Mouse (Mus musculus): ENCODE data around the gene Casz1. TPM values are rescaled to one million over a fixed set of nuclear protein-coding genes. Genes with fewer than 3 reads are reported as not detected.

Casz1 gene
- total RNA-seq, 1 experiment, result 4.0 TPM

DNA sequence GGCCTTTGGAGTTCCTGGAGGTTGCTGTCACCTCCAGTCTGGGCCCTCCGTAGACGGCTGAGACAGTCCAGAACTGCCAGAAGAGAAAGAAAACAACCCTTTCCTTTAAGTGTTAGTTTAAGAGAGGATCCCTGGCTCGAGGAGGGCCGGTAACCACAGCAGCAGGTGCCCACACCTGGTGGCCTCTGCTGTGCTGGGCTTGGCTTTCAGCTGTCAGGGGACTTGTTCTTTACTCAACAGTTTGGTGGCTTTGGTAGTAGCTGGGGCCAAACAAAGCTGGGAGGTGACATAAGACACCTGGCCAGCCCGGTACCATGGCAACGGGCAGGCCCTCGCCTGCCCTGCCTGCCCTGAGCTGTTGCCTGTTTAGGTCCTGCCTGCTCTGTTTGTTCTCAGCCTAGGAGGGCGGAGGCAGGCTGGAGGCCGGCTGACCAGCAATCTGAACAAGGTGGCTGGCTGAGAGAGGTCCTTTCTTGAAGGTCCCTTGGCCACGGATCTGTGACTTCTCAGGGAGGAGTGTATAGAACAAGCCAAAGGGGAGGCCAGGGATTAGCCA, 143.7 kb downstream of the Casz1 start:
- Histone ChIP-seq H3K9me3 (ENCODE audit: control insufficient read depth, insufficient read depth, low read depth, low read length) (no peaks in the 10 kb centered on the region), H3K27ac (ENCODE audit: insufficient read depth, low read depth, low read length, poor library complexity, severe bottlenecking) (no peak overlapping the region), H3K36me3 (ENCODE audit: control insufficient read depth, insufficient read depth, low read length, poor library complexity, severe bottlenecking) (no peaks in the 10 kb centered on the region; the same call in 1 of the 2 replicates), H3K4me3 (ENCODE audit: insufficient read depth in 1 of 2, low read depth in 1 of 2, low read length in 2 of 2, poor library complexity in 1 of 2, severe bottlenecking in 1 of 2) (no peak overlapping the region), H3K9ac (ENCODE audit: insufficient read depth, low read depth, low read length, poor library complexity, severe bottlenecking) (no peak overlapping the region), H3K4me1 (ENCODE audit: control insufficient read depth in 2 of 2, insufficient read depth in 2 of 2, low read length in 2 of 2, poor library complexity in 1 of 2) (peaks cover 5 to 14% of the 10 kb centered on the region in 2 experiments; a peak in 2 of 4 replicates)
- in situ Hi-C loops (cut with MboI; ENCODE audit: low sequenced_read_pairs in 2 of 2, unreplicated experiment in 2 of 2), result no loop called here
- TF ChIP-seq MAFK (IDR thresholded peaks at IDR 0.05; ENCODE audit: insufficient read depth, low read depth, low read length) (no peak), CHD2 (IDR thresholded peaks at IDR 0.05; ENCODE audit: low read depth, low read length) (no peak), ZNF384 (IDR thresholded peaks at IDR 0.05; ENCODE audit: low read depth, low read length) (no peak), ZC3H11A (IDR thresholded peaks at IDR 0.05; ENCODE audit: borderline replicate concordance, low read depth, low read length) (no peak), HCFC1 (IDR thresholded peaks at IDR 0.05; ENCODE audit: borderline replicate concordance, insufficient read depth, low read length) (no peak)
- DNase-seq (ENCODE audit: low read depth, low spot score), result no peak

- H3K36me3 ChIP-seq (ENCODE audit: control insufficient read depth, insufficient read depth, low read length, poor library complexity, severe bottlenecking), result no peaks in the 10 kb centered on the region; the same call in 1 of the 2 replicates
Measured at GRCm38 (mm10) chr4:148950487-148950886, 146.3 kb downstream of the Casz1 start.

DNA sequence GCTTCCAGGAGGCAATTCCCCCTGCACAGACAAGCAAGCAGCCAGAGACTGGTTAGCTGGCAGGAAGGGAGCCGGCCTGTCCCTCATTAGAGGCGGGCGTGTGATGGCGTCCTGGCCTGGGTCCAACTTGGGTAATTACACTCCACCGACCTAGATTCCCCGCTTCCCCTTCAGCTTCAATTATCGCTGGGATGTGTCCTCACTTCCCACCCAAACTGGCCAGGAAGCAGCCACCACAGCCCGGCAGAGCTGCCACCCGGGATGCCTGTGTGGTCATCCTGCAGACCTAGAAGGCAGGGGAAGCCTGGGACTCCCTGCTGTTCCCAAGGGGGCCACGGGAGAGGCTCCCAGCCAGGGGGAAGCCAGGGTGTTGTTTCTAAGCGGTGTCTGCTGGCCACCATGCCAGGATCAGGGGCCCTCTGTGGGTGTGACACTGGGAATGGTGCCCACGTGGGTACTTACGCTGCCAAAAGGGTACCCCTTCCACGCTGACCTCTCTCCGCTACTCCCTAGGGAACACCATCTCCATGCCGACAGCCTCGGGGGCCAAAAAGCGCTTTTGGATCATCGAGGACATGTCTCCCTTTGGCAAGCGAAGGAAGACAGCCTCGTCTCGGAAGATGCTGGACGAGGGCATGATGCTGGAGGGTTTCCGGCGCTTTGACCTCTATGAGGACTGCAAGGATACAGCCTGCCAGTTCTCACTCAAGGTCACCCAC, 146.9 kb downstream of the Casz1 start:
- peak overlapping the region in 1 of 2 experiments; percentile 42; a peak in 1 of 4 replicates for H3K4me3 ChIP-seq (ENCODE audit: insufficient read depth in 1 of 2, low read depth in 1 of 2, low read length in 2 of 2, poor library complexity in 1 of 2, severe bottlenecking in 1 of 2)
- H3K36me3 ChIP-seq (ENCODE audit: control insufficient read depth, insufficient read depth, low read length, poor library complexity, severe bottlenecking), result no peaks in the 10 kb centered on the region; the same call in 1 of the 2 replicates
- in situ Hi-C loops (cut with MboI; ENCODE audit: low sequenced_read_pairs in 2 of 2, unreplicated experiment in 2 of 2), result no loop called here
- peaks cover 5 to 12% of the 10 kb centered on the region in 2 experiments; a peak in 2 of 4 replicates for H3K4me1 ChIP-seq (ENCODE audit: control insufficient read depth in 2 of 2, insufficient read depth in 2 of 2, low read length in 2 of 2, poor library complexity in 1 of 2)
- H3K9me3 ChIP-seq (ENCODE audit: control insufficient read depth, insufficient read depth, low read depth, low read length), result no peaks in the 10 kb centered on the region
- no peak overlapping the region for H3K9ac ChIP-seq (ENCODE audit: insufficient read depth, low read depth, low read length, poor library complexity, severe bottlenecking)
- H3K27ac ChIP-seq (ENCODE audit: insufficient read depth, low read depth, low read length, poor library complexity, severe bottlenecking), result no peak overlapping the region
- no peak for TF ChIP-seq MAFK (IDR thresholded peaks at IDR 0.05; ENCODE audit: insufficient read depth, low read depth, low read length)
- TF ChIP-seq CHD2 (IDR thresholded peaks at IDR 0.05; ENCODE audit: low read depth, low read length), result no peak
- no peak for TF ChIP-seq ZNF384 (IDR thresholded peaks at IDR 0.05; ENCODE audit: low read depth, low read length)
- no peak for TF ChIP-seq ZC3H11A (IDR thresholded peaks at IDR 0.05; ENCODE audit: borderline replicate concordance, low read depth, low read length)
- no peak for TF ChIP-seq HCFC1 (IDR thresholded peaks at IDR 0.05; ENCODE audit: borderline replicate concordance, insufficient read depth, low read length)
- no peak for DNase-seq (ENCODE audit: low read depth, low spot score)

More at GRCm38 (mm10) chr4:148950487-148950886, 146.3 kb downstream of the Casz1 start:
- Histone ChIP-seq H3K27ac (ENCODE audit: insufficient read depth, low read depth, low read length, poor library complexity, severe bottlenecking) (no peak overlapping the region), H3K9ac (ENCODE audit: insufficient read depth, low read depth, low read length, poor library complexity, severe bottlenecking) (no peak overlapping the region), H3K4me3 (ENCODE audit: insufficient read depth in 1 of 2, low read depth in 1 of 2, low read length in 2 of 2, poor library complexity in 1 of 2, severe bottlenecking in 1 of 2) (no peak overlapping the region), H3K9me3 (ENCODE audit: control insufficient read depth, insufficient read depth, low read depth, low read length) (no peaks in the 10 kb centered on the region), H3K4me1 (ENCODE audit: control insufficient read depth in 2 of 2, insufficient read depth in 2 of 2, low read length in 2 of 2, poor library complexity in 1 of 2) (peaks cover 5 to 12% of the 10 kb centered on the region in 2 experiments; a peak in 2 of 4 replicates)
- TF ChIP-seq MAFK (IDR thresholded peaks at IDR 0.05; ENCODE audit: insufficient read depth, low read depth, low read length), result no peak
- TF ChIP-seq ZNF384 (IDR thresholded peaks at IDR 0.05; ENCODE audit: low read depth, low read length), result no peak
- TF ChIP-seq ZC3H11A (IDR thresholded peaks at IDR 0.05; ENCODE audit: borderline replicate concordance, low read depth, low read length), result no peak
- no peak for TF ChIP-seq CHD2 (IDR thresholded peaks at IDR 0.05; ENCODE audit: low read depth, low read length)
- no peak for TF ChIP-seq HCFC1 (IDR thresholded peaks at IDR 0.05; ENCODE audit: borderline replicate concordance, insufficient read depth, low read length)
- no peak for DNase-seq (ENCODE audit: low read depth, low spot score)
- in situ Hi-C loops (cut with MboI; ENCODE audit: low sequenced_read_pairs in 2 of 2, unreplicated experiment in 2 of 2), result no loop called here

DNA sequence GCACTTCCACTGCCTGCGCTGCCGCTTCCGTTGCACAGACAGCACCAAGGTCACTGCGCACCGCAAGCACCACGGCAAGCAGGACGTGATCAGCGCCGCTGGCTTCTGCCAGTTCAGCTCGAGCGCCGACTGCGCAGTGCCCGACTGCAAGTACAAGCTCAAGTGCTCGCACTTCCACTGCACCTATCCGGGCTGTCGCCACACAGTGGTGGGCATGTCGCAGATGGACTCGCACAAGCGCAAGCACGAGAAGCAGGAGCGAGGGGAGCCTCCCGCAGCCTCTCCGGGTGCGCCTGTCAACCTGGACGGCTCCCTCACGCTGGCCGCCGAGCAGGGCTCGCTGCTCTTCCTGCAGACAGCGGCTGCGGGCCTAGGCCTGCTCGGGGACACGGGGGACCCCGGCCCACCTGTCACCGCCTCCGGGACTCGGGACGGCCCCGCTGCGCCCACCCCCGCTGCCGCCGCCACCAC, 147.6 kb downstream of the Casz1 start:
- in situ Hi-C loops (cut with MboI; ENCODE audit: low sequenced_read_pairs in 2 of 2, unreplicated experiment in 2 of 2), result no loop called here
- H3K4me3 ChIP-seq (ENCODE audit: insufficient read depth in 1 of 2, low read depth in 1 of 2, low read length in 2 of 2, poor library complexity in 1 of 2, severe bottlenecking in 1 of 2), result peak overlapping the region; percentile 42 to 47; a peak in 3 of 4 replicates
- DNase-seq (ENCODE audit: low read depth, low spot score), result no peak
- TF ChIP-seq MAFK (IDR thresholded peaks at IDR 0.05; ENCODE audit: insufficient read depth, low read depth, low read length), result no peak
- TF ChIP-seq ZNF384 (IDR thresholded peaks at IDR 0.05; ENCODE audit: low read depth, low read length), result no peak
- no peak for TF ChIP-seq CHD2 (IDR thresholded peaks at IDR 0.05; ENCODE audit: low read depth, low read length)
- TF ChIP-seq HCFC1 (IDR thresholded peaks at IDR 0.05; ENCODE audit: borderline replicate concordance, insufficient read depth, low read length), result no peak
- TF ChIP-seq ZC3H11A (IDR thresholded peaks at IDR 0.05; ENCODE audit: borderline replicate concordance, low read depth, low read length), result no peak
- H3K9ac ChIP-seq (ENCODE audit: insufficient read depth, low read depth, low read length, poor library complexity, severe bottlenecking), result peak overlapping the region; percentile 0; the same call in 1 of the 2 replicates
- H3K9me3 ChIP-seq (ENCODE audit: control insufficient read depth, insufficient read depth, low read depth, low read length), result no peaks in the 10 kb centered on the region
- no peaks in the 10 kb centered on the region; the same call in 1 of the 2 replicates for H3K36me3 ChIP-seq (ENCODE audit: control insufficient read depth, insufficient read depth, low read length, poor library complexity, severe bottlenecking)
- peaks cover 0 to 11% of the 10 kb centered on the region in 2 experiments; a peak in 1 of 4 replicates for H3K4me1 ChIP-seq (ENCODE audit: control insufficient read depth in 2 of 2, insufficient read depth in 2 of 2, low read length in 2 of 2, poor library complexity in 1 of 2)
- H3K27ac ChIP-seq (ENCODE audit: insufficient read depth, low read depth, low read length, poor library complexity, severe bottlenecking), result no peak overlapping the region

All from ES-E14 (cell line).